Comparison of ENCODE assay signal across 8 mouse cellular contexts in genomic region chr13:54749864-54750411, GRCm38 (mm10). TPM values are rescaled to one million over a fixed set of nuclear protein-coding genes. Genes with fewer than 3 reads are reported as not detected.
DNase-seq lines count a peak whose midpoint lies in the region; ATAC-seq and TF ChIP-seq lines count a peak whose summit lies in the region.

TSS of gene Gprin1 (minus strand) at chr13:54749874.

- TF ChIP-seq CTCF in C2C12 (IDR thresholded peaks at IDR 0.05; ENCODE audit: control insufficient read depth, insufficient read depth, insufficient read length), result no peak

- peaks cover 2% of the 10 kb centered on the region; the same call in 1 of the 2 replicates for H3K9me3 ChIP-seq in erythroblast, embryonic 14.5 days (ENCODE audit: control insufficient read depth, low read length)
- no peaks in the 10 kb centered on the region for H3K9me3 ChIP-seq in embryonic facial prominence, embryonic 13.5 days
- H3K9me3 ChIP-seq in neural tube, embryonic 15.5 days (replicated peaks), result no peaks in the 10 kb centered on the region

- no peaks in the 10 kb centered on the region for H3K79me3 ChIP-seq in C2C12 (ENCODE audit: low read depth)

- no peaks in the 10 kb centered on the region for H3K79me2 ChIP-seq in C2C12 (ENCODE audit: control insufficient read depth, insufficient read depth)

- H3K27ac ChIP-seq in embryonic facial prominence, embryonic 13.5 days, result no peak within 1 kb of the TSS
- peak within 1 kb of the TSS; percentile 91 for H3K27ac ChIP-seq in neural tube, embryonic 15.5 days (replicated peaks)

- peak within 1 kb of the TSS; percentile 33 for H3K4me3 ChIP-seq in erythroblast, embryonic 14.5 days (replicated peaks)
- peak within 1 kb of the TSS; percentile 6 for H3K4me3 ChIP-seq in C2C12 (ENCODE audit: insufficient read depth, poor library complexity, severe bottlenecking)
- peak within 1 kb of the TSS; percentile 58 for H3K4me3 ChIP-seq in embryonic facial prominence, embryonic 13.5 days
- H3K4me3 ChIP-seq in neural tube, embryonic 15.5 days (replicated peaks), result peak within 1 kb of the TSS; percentile 62

- H3K4me2 ChIP-seq in embryonic facial prominence, embryonic 13.5 days, result peak within 1 kb of the TSS; percentile 91
- peak within 1 kb of the TSS; percentile 73 for H3K4me2 ChIP-seq in neural tube, embryonic 15.5 days

- peaks cover 55% of the 10 kb centered on the region for H3K27me3 ChIP-seq in erythroblast, embryonic 14.5 days (ENCODE audit: control insufficient read depth)
- peaks cover 29% of the 10 kb centered on the region for H3K27me3 ChIP-seq in C2C12 (ENCODE audit: control insufficient read depth, insufficient read depth, insufficient read length)
- peaks cover 68% of the 10 kb centered on the region for H3K27me3 ChIP-seq in embryonic facial prominence, embryonic 13.5 days
- H3K27me3 ChIP-seq in neural tube, embryonic 15.5 days (replicated peaks), result peaks cover 4% of the 10 kb centered on the region; the same call in 1 of the 2 replicates

- DNase-seq in left cerebral cortex, postnatal 10 days (ENCODE audit: extremely low spot score in 1 of 2, low spot score in 2 of 2), result no peak
- DNase-seq in thymus, postnatal 10 days (ENCODE audit: low spot score in 2 of 2), result no peak
- DNase-seq in kidney, adult 18-20 months, result no peak

- no peaks in the 10 kb centered on the region for H3K36me3 ChIP-seq in erythroblast, embryonic 14.5 days (ENCODE audit: control insufficient read depth)
- H3K36me3 ChIP-seq in C2C12 (ENCODE audit: control insufficient read depth, insufficient read depth), result no peaks in the 10 kb centered on the region
- no peaks in the 10 kb centered on the region for H3K36me3 ChIP-seq in embryonic facial prominence, embryonic 13.5 days
- no peaks in the 10 kb centered on the region for H3K36me3 ChIP-seq in neural tube, embryonic 15.5 days

- H3K4me1 ChIP-seq in erythroblast, embryonic 14.5 days (ENCODE audit: control insufficient read depth), result no peaks in the 10 kb centered on the region
- H3K4me1 ChIP-seq in embryonic facial prominence, embryonic 13.5 days, result peaks cover 6% of the 10 kb centered on the region
- H3K4me1 ChIP-seq in neural tube, embryonic 15.5 days, result peaks cover 74% of the 10 kb centered on the region

- intact Hi-C loops in left cerebral cortex, postnatal 10 days (cut with DNase I), result no loop called here

- 0 out of 2 replicates have a peak within 1 kb of the TSS, but pooled peaks have one; percentile 46 for H3K9ac ChIP-seq in embryonic facial prominence, embryonic 13.5 days
- H3K9ac ChIP-seq in neural tube, embryonic 15.5 days (replicated peaks), result peak within 1 kb of the TSS; percentile 74

- H3ac ChIP-seq in C2C12 (ENCODE audit: control insufficient read depth, insufficient read length, low read depth), result peak within 1 kb of the TSS; percentile 66

- no peak for ATAC-seq in erythroblast, adult 5-6 weeks (replicated peaks; ENCODE audit: low FRiP score, poor library complexity, severe bottlenecking)
- ATAC-seq in embryonic facial prominence, embryonic 13.5 days (ENCODE audit: insufficient number of reproducible peaks, insufficient read depth, low FRiP score, low TSS enrichment, low read depth), result no peak
- peak; percentile 73 for ATAC-seq in neural tube, embryonic 15.5 days (ENCODE audit: low FRiP score)

- WGBS in embryonic facial prominence, embryonic 13.5 days, result 2% methylated on average over 29 of the region's 29 CpGs
- 1% methylated on average over 29 of the region's 29 CpGs for WGBS in neural tube, embryonic 15.5 days

TF ChIP-seq in C2C12, 6 proteins besides CTCF, POLR2A, EP300 and RAD21:
- TF ChIP-seq FOSL1 (IDR thresholded peaks at IDR 0.05; ENCODE audit: insufficient read depth, low read length, poor library complexity, severe bottlenecking) (no peak), USF1 (IDR thresholded peaks at IDR 0.05; ENCODE audit: low read depth) (no peak), CEBPB (IDR thresholded peaks at IDR 0.05; ENCODE audit: low read depth) (no peak), MAX (IDR thresholded peaks at IDR 0.05) (no peak), MYOG (IDR thresholded peaks at IDR 0.05; ENCODE audit: control insufficient read depth, extremely low read depth, insufficient read length) (no peak), MYOD1 (IDR thresholded peaks at IDR 0.05; ENCODE audit: control insufficient read depth, insufficient read length, low read depth) (no peak)

RNA-seq across cellular contexts. Expression of gene Gprin1, which starts in this region (rescaled TPM):
- not detected in 2 replicates for polyA plus RNA-seq in erythroblast, embryonic 14.5 days (2012)
- not detected in 2 replicates for total RNA-seq in erythroblast, adult 5-6 weeks (2015; ENCODE audit: low replicate concordance)
- total RNA-seq in erythroblast, adult 5-6 weeks (2017; ENCODE audit: low replicate concordance), result not detected in 2 replicates
- 0.20 TPM for polyA plus RNA-seq in C2C12 (2012; fragmentation: generic; extraction: Trizol)
- polyA plus RNA-seq in embryonic facial prominence, embryonic 13.5 days (2015; fragmentation: Nextera tagmentation; extraction: Ambion mirVana), result 0.44 and 0.46 TPM in 2 replicates
- 100 to 1,000 TPM; 213 to 226 TPM for total RNA-seq in left cerebral cortex, postnatal 10 days (2021)
- 10.3 and 21.6 TPM in 2 replicates for polyA plus RNA-seq in neural tube, embryonic 15.5 days (2015; fragmentation: Nextera tagmentation; extraction: Ambion mirVana)

Comparison
In these comparisons a context has a peak if more than half of its experiments do, and no peak if none do; other contexts are left out.
1. RNA of gene Gprin1 (total RNA-seq): 213 to 226 TPM in left cerebral cortex, postnatal 10 days; not detected in erythroblast, adult 5-6 weeks; every median in the first group is over 100 times any median in the second.
2. H3K4me3 ChIP-seq: peak in every context shown above with its lines; median percentile 62 in neural tube, embryonic 15.5 days; 58 in embryonic facial prominence, embryonic 13.5 days; 33 in erythroblast, embryonic 14.5 days; 6 in C2C12.